Mouse (Mus musculus) heart, embryonic 11.5 days (tissue): Measurements from ENCODE around the gene Ifitm7. TPM values are rescaled to one million over a fixed set of nuclear protein-coding genes. Genes with fewer than 3 reads are reported as not detected.
"Not testable (repeated sequence)": the region's sequence is repeated elsewhere in the genome, so short reads cannot be mapped to it uniquely, and the experiment has no call there.

Source experiments
- ATAC-seq: fragments of 200-750 bp; cut with Nextera tagmentation; replicated peaks from 2 replicates; pipeline ENCODE4 v1.8.0; 2017; ENCODE audit warnings: moderate library complexity; ENCODE audit not compliant: insufficient number of reproducible peaks, low FRiP score, low TSS enrichment
- H3K27ac ChIP-seq: fragments of 300-500 bp; sonication (generic); 2 replicates; pipeline ENCODE4 v1.5.1; 2014; ENCODE audit warnings: mild to moderate bottlenecking, low read depth, low read length
- H3K27me3 ChIP-seq: fragments of 300-500 bp; sonication (generic); 2 replicates; pipeline ENCODE4 v1.6.1; 2014; ENCODE audit warnings: mild to moderate bottlenecking, low read length, mixed read lengths; ENCODE audit not compliant: control insufficient read depth, insufficient read depth
- H3K36me3 ChIP-seq: fragments of 300-500 bp; sonication (generic); 2 replicates; pipeline ENCODE4 v1.6.1; 2014; ENCODE audit warnings: mild to moderate bottlenecking, low read length, moderate library complexity, mixed read lengths; ENCODE audit not compliant: control insufficient read depth, insufficient read depth
- H3K4me1 ChIP-seq: fragments of 300-500 bp; sonication (generic); 2 replicates; pipeline ENCODE4 v1.6.1; 2014; ENCODE audit warnings: low read length; ENCODE audit not compliant: control insufficient read depth, insufficient read depth
- H3K4me2 ChIP-seq: fragments of 300-500 bp; sonication (generic); 2 replicates; pipeline ENCODE4 v1.6.1; 2014; ENCODE audit warnings: mild to moderate bottlenecking, moderate library complexity
- H3K4me3 ChIP-seq: fragments of 300-500 bp; sonication (generic); 2 replicates; pipeline ENCODE4 v1.5.1; 2014; ENCODE audit warnings: low read depth, low read length
- H3K9ac ChIP-seq: fragments of 300-500 bp; sonication (generic); 2 replicates; pipeline ENCODE4 v1.6.1; 2014; ENCODE audit warnings: mild to moderate bottlenecking, low read depth, low read length, moderate library complexity
- H3K9me3 ChIP-seq: fragments of 300-500 bp; sonication (generic); replicated peaks from 2 replicates; pipeline ENCODE4 v1.6.1; 2016; ENCODE audit warnings: low read length; ENCODE audit not compliant: control insufficient read depth
- whole genome bisulfite sequencing: fragments of 180-500 bp; shearing (Covaris S2); extraction: QIAGEN DNeasy Blood & Tissue Kit; methylation state at CpG from one replicate; pipeline ENCODE4 v1.1.7; 2014; ENCODE audit not compliant: insufficient replicate concordance; 5-methylcytosine and 5-hydroxymethylcytosine counted together
- polyA plus RNA-seq: library from polyadenylated mRNA; unstranded; fragments of >200 nt; fragmentation: Nextera tagmentation; extraction: Ambion mirVana; gene quantifications from 2 replicates; pipeline ENCODE4 v1.2.1, GENCODE M21; 2014

Ifitm7 gene
- polyA plus RNA-seq, 1 experiment from 2014 or later: not detected

DNA sequence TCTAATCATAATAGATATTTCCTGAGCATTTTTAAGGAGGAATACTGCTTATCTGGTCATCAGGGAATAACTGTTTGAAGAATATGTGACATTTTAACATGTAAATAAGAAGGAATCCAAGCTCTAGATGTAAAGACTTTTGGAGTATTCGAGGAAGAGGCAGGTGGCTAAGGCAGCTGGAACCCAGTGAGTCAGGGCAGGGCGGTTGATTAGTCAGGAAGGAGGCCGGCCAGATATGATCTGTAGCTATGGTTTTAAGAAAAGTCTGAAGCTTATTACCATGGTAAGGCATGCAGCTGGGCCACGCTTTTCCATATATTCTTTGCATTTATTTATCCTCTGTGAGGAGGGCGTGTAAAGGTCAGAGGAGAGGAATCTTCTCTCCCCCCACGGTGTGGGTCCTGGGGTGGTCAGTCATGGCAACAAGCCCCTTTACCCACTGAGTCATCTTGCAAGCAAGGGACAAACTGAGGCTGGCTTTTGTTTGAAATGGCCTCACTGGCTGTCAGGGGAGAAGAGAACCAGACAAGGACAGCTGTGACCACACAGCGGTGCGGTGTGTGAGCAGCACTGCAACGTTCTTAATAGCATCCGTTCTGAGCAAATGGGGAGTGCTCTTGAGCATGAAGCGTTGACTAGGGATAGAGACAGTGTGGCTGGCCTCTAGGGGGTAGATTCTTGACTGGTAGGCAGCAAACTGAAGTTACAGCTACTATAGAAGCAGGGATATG is 6.0 kb upstream of the Ifitm7 start:
- H3K36me3 ChIP-seq: no peaks in the 10 kb centered on the region
- 74% methylated on average over 11 of the region's 11 CpGs for WGBS

DNA sequence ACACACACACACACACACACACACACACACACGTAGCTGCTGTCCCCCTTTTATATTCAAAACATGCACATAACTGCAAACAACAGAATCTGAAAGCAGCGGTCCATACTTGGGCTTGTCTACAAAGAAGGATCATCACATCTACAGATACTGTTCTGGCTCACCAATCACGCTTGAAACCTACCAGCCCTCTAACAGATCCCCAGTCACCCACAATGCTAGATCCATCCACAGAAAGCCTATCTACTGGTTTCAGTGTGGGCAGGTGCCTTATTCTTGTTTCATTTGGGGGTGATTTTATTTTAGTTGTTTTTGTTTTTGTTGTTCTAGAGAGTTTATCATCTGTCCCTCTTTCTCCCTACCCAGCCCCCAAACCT is 503 bp downstream of the Ifitm7 start:
- Histone ChIP-seq H3K4me2 (peak overlapping the region; percentile 81), H3K4me1 (0 out of 2 replicates have a peak, but pooled peaks cover 2% of the 10 kb centered on the region), H3K4me3 (no peak overlapping the region), H3K27me3 (peaks cover 2% of the 10 kb centered on the region; the same call in 1 of the 2 replicates), H3K9me3 (no peaks in the 10 kb centered on the region), H3K27ac (no peak overlapping the region), H3K9ac (no peak overlapping the region), H3K36me3 (no peaks in the 10 kb centered on the region)
- no peak for ATAC-seq
- 56% methylated on average over 3 of the region's 3 CpGs for WGBS

More for the DNA sequence above, 6.0 kb upstream of the Ifitm7 start:
- Histone ChIP-seq H3K4me2 (no peak overlapping the region), H3K9me3 (no peaks in the 10 kb centered on the region), H3K4me1 (no peaks in the 10 kb centered on the region), H3K9ac (no peak overlapping the region), H3K27ac (no peak overlapping the region), H3K4me3 (no peak overlapping the region), H3K27me3 (no peaks in the 10 kb centered on the region)
- no peak for ATAC-seq

DNA sequence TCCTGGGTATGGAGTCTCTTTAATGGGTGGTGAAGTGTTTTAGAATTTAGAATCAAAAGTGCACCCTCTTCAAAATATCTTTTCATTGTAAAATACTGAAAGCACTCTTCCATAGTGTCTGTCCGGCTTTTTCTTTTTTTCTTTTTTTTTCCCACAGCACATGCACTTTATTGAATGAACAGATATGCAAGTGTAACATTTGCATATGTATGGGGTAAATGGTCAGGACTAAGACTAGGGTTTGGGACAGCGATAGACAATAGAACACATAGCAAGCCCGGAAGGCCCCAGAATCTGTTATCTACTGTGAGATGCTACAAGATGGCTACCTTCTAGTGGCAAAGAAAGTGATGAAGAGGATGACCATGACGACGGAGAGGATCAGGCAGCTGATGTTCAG is 3.5 kb downstream of the Ifitm7 start:
- WGBS: 84% methylated on average over 5 of the region's 5 CpGs
- H3K9ac ChIP-seq: no peak overlapping the region
- H3K9me3 ChIP-seq: no peaks in the 10 kb centered on the region
- H3K4me3 ChIP-seq: no peak overlapping the region
- ATAC-seq: no peak
- peaks cover 2% of the 10 kb centered on the region; the same call in 1 of the 2 replicates for H3K27me3 ChIP-seq
- H3K4me2 ChIP-seq: no peak overlapping the region
- H3K36me3 ChIP-seq: no peaks in the 10 kb centered on the region
- H3K4me1 ChIP-seq: 0 out of 2 replicates have a peak, but pooled peaks cover 2% of the 10 kb centered on the region
- H3K27ac ChIP-seq: no peak overlapping the region

DNA sequence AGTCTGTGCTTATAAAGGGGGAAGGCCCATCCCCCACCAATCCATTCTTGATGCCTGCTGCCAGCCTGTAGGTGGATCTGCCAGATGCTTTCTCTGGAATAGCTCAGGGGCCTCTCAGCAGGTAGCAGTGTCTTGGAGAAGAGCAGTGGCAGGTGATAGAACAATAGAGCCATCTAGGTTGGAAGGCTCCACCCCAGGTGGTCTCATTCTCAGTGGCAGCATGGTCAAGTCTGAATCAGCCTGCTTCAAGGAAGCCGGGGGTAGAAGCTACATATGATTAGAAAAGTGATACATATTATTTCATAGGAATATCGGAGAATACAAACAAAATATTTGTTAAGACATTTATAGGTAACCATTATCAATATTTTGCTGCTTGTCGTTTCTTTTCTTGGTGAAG is 5.0 kb downstream of the Ifitm7 start:
- H3K9ac ChIP-seq, H3K4me3 ChIP-seq, ATAC-seq, H3K27ac ChIP-seq, H3K4me1 ChIP-seq, H3K27me3 ChIP-seq, H3K4me2 ChIP-seq, H3K9me3 ChIP-seq, H3K36me3 ChIP-seq: not testable (repeated sequence)
- 72% methylated on average over 3 of the region's 3 CpGs for WGBS

DNA sequence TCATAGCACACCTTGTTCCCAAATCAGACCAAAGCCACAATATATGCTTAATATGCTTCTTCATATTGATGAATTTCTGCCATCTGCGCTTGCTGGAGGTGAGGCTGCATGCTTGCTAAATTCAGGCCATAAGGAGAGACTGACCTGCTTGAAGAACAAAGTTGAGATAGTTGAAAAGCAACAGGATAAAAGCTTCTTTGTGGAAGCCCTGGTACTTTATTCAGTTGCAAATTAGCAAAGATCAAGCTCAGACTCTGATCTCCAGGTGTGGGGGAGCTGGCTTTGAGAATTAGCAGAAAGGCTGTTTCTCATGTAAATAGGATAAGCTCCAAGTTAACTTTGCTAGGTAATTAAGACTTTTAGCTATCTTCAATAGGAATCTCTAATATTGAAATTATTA is 9.7 kb downstream of the Ifitm7 start:
- H3K36me3 ChIP-seq, H3K4me3 ChIP-seq, H3K9ac ChIP-seq, H3K4me2 ChIP-seq, H3K4me1 ChIP-seq, ATAC-seq, H3K27me3 ChIP-seq, H3K9me3 ChIP-seq, H3K27ac ChIP-seq: not testable (repeated sequence)
- 29% methylated on average over 1 of the region's 1 CpGs for WGBS

DNA sequence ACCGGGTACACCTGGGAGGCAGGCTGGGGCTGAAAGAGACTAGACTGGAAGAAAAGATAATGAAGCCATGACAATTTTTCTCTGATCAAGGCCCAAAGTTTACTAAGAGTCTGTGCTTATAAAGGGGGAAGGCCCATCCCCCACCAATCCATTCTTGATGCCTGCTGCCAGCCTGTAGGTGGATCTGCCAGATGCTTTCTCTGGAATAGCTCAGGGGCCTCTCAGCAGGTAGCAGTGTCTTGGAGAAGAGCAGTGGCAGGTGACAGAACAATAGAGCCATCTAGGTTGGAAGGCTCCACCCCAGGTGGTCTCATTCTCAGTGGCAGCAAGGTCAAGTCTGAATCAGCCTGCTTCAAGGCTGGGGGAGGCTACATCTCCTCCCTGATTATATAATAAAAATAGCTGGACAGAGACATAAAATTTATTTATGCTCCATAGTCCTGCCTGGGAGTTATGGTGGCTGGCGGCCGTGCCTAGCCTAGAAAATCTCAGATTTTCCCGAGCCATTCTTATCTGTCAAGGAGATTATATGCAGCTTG is 10.3 kb downstream of the Ifitm7 start:
- H3K27me3 ChIP-seq, H3K36me3 ChIP-seq, H3K4me2 ChIP-seq, H3K9me3 ChIP-seq, H3K4me1 ChIP-seq, ATAC-seq, H3K27ac ChIP-seq, H3K4me3 ChIP-seq, H3K9ac ChIP-seq: not testable (repeated sequence)
- WGBS: 79% methylated on average over 4 of the region's 4 CpGs

DNA sequence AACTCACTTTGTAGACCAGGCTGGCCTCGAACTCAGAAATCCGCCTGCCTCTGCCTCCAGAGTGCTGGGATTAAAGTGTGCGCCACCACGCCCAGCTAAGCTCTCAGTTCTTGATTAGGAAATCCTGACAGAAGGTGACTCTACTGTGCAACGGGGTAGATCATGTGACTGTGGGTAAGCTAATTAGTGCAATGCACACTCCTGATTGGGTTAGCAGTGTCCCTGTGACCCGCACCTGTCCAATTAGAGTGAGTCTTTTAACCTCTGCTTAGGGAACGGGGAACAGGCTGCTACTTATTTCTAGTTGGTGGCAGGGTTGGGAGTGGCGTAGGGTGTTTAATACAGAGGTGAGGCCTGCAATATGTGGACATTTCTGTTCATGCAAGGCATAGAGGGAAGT is 14.6 kb downstream of the Ifitm7 start:
- ATAC-seq: no peak
- Histone ChIP-seq H3K4me2 (no peak overlapping the region), H3K27me3 (no peaks in the 10 kb centered on the region), H3K9me3 (no peaks in the 10 kb centered on the region), H3K36me3 (no peaks in the 10 kb centered on the region), H3K4me1 (no peaks in the 10 kb centered on the region), H3K9ac (no peak overlapping the region), H3K4me3 (no peak overlapping the region), H3K27ac (no peak overlapping the region)
- 89% methylated on average over 6 of the region's 8 CpGs for WGBS

DNA sequence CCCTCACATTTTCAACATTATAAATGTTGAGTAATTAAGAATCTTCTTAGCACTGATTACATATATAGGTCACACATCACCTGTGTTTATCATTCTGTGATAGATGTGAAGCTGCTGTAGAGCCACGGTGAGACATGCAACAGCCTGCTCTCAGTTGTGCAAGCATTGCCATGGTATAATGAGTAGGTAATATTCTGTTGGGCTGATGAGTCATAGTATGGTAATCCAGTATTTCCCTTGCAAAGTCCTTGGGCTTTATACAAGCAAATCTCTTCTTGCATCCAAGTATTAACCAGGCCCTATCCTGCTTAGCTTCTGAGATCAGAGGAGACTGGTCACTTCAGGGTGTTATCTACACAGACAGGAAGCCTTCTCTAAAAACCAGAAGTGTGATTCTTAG is 17.6 kb downstream of the Ifitm7 start:
- Histone ChIP-seq H3K27ac (no peak overlapping the region), H3K4me1 (no peaks in the 10 kb centered on the region), H3K4me3 (no peak overlapping the region), H3K9ac (no peak overlapping the region), H3K9me3 (no peaks in the 10 kb centered on the region), H3K4me2 (no peak overlapping the region), H3K36me3 (no peaks in the 10 kb centered on the region), H3K27me3 (no peaks in the 10 kb centered on the region)
- ATAC-seq: no peak
- WGBS: 79% methylated on average over 1 of the region's 1 CpGs

DNA sequence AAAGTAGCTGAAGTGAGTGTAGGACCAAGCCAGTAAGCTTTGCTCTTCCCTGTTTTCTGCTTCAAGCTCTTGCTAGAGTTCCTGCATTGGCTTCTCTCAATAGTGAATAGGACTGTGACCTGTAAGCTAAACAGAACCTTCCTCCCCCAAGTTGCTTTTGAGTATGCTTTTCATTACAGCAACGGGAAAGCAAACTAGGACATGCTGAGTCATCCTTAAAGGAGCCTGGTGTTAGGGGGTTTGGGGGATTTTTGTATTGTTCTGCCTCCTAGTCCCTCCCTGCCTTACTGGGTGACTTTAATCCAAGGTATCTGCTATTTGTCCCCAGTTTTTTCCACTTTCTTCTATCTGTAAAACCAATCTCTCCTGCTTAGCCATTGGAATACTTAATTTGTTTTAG is 24.6 kb downstream of the Ifitm7 start:
- 33% methylated on average over 1 of the region's 1 CpGs for WGBS

More for the DNA sequence above, 24.6 kb downstream of the Ifitm7 start:
- H3K4me3 ChIP-seq: no peak overlapping the region
- H3K4me1 ChIP-seq: no peaks in the 10 kb centered on the region
- no peak overlapping the region for H3K27ac ChIP-seq
- no peaks in the 10 kb centered on the region for H3K27me3 ChIP-seq
- ATAC-seq: no peak
- H3K9me3 ChIP-seq: no peaks in the 10 kb centered on the region
- H3K9ac ChIP-seq: no peak overlapping the region
- H3K36me3 ChIP-seq: no peaks in the 10 kb centered on the region
- H3K4me2 ChIP-seq: no peak overlapping the region
